Mouse (Mus musculus): ENCODE data around the gene Gm10772.
"Not testable (repeated sequence)": the region's sequence is repeated elsewhere in the genome, so short reads cannot be mapped to it uniquely, and the experiment has no call there.

The Gm10772 gene

GRCm38 (mm10) chr13:66227473-66227872, at the start of gene Gm10772:
TSS of gene Gm10772 (minus strand) at chr13:66227573.
- not testable (repeated sequence) for DNase-seq

GRCm38 (mm10) chr13:66263914-66264313, 36.5 kb upstream of the Gm10772 start:
- not testable (repeated sequence) for DNase-seq

- DNase-seq = not testable (repeated sequence)
Observed at GRCm38 (mm10) chr13:66263141-66263540, 35.8 kb upstream of the Gm10772 start.

- DNase-seq = no peak
Observed at GRCm38 (mm10) chr13:66214349-66214748, 13.0 kb downstream of the Gm10772 start.

GRCm38 (mm10) chr13:66213811-66214210, 13.6 kb downstream of the Gm10772 start:
- not testable (repeated sequence) for DNase-seq

- not testable (repeated sequence) for DNase-seq
Observed at GRCm38 (mm10) chr13:66179172-66179571, 48.2 kb downstream of the Gm10772 start.
